Mouse (Mus musculus): ENCODE data around the gene Fbxo40. TPM values are rescaled to one million over a fixed set of nuclear protein-coding genes. Genes with fewer than 3 reads are reported as not detected.

Gene Fbxo40
- polyA plus RNA-seq, 1 experiment from 2014 or later: 0.15 TPM

GRCm38 (mm10) chr16:36943591-36943990 lies 46.7 kb downstream of the Fbxo40 start:
- WGBS: 84% methylated on average over 3 of the region's 3 CpGs
- Histone ChIP-seq H3K9ac (no peak overlapping the region), H3K27ac (no peak overlapping the region), H3K9me3 (no peaks in the 10 kb centered on the region), H3K4me1 (no peaks in the 10 kb centered on the region), H3K27me3 (no peaks in the 10 kb centered on the region), H3K4me3 (no peak overlapping the region), H3K4me2 (replicated peaks) (no peak overlapping the region), H3K36me3 (no peaks in the 10 kb centered on the region)
- ATAC-seq (ENCODE audit: low FRiP score, low read depth): no peak

DNA sequence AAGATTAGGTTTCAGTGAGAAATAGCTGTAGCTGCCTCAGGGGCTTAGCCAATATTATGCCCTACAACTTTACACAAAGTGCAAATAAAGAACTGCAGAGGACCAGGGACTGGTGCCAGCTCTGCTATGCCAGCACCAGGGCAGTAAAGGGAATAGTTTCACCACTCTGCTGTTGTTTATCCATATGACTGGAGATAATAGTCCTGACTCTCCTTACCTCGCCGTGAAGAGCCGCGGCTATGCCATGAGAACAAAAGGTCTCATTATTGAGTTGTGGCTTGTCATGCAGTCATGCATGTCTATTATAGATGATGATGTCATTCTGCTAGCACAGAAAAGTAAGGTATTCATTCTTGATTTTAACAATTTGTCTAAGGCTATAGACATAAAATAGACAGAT lies 48.4 kb downstream of the Fbxo40 start:
- H3K27me3 ChIP-seq: no peaks in the 10 kb centered on the region
- H3K9ac ChIP-seq: no peak overlapping the region
- no peak for ATAC-seq (ENCODE audit: low FRiP score, low read depth)
- no peak overlapping the region for H3K4me2 ChIP-seq (replicated peaks)
- no peaks in the 10 kb centered on the region for H3K36me3 ChIP-seq
- H3K4me3 ChIP-seq: no peak overlapping the region
- 86% methylated on average over 4 of the region's 4 CpGs for WGBS
- no peaks in the 10 kb centered on the region for H3K9me3 ChIP-seq
- no peaks in the 10 kb centered on the region for H3K4me1 ChIP-seq
- H3K27ac ChIP-seq: no peak overlapping the region

DNA sequence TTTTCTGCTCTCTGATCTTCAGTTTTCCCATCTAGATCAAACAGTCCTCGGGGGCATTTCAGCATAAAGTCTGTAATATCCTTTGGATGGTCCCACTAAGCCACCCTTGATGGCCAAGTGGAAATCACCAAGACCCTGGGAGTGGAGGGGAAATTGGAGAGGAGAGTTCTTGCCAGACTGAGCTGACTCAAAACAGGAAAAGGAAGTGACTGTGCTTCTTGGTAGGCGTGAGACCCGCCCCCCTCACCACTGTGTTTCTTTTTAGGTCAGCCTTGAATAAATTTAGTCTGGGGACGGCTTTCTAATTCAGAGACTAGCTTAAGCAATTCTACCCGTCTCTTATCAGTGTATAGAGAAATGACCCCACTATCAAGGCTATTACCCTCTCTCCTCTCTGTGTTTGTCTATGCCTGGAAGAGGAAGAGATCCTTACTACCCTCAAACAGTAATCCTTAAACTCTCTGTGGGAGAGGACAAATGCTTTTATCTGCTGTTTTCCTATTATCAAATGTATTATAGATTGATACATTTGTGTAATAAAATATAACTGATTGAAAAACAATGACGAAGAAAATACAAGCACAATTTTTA lies 49.0 kb downstream of the Fbxo40 start:
- Histone ChIP-seq H3K36me3 (no peaks in the 10 kb centered on the region), H3K27ac (no peak overlapping the region), H3K4me1 (no peaks in the 10 kb centered on the region), H3K4me3 (no peak overlapping the region), H3K9me3 (no peaks in the 10 kb centered on the region), H3K4me2 (replicated peaks) (no peak overlapping the region), H3K9ac (no peak overlapping the region), H3K27me3 (no peaks in the 10 kb centered on the region)
- ATAC-seq (ENCODE audit: low FRiP score, low read depth): no peak
- WGBS: 71% methylated on average over 6 of the region's 6 CpGs

GRCm38 (mm10) chr16:36935814-36936213 lies 54.5 kb downstream of the Fbxo40 start:
- no peak for ATAC-seq (ENCODE audit: low FRiP score, low read depth)
- Histone ChIP-seq H3K27me3 (no peaks in the 10 kb centered on the region), H3K4me1 (peaks cover 9% of the 10 kb centered on the region; the same call in 1 of the 2 replicates), H3K36me3 (peaks cover 25% of the 10 kb centered on the region), H3K9me3 (no peaks in the 10 kb centered on the region), H3K9ac (no peak overlapping the region), H3K27ac (no peak overlapping the region), H3K4me2 (replicated peaks) (no peak overlapping the region), H3K4me3 (no peak overlapping the region)
- WGBS: 76% methylated on average over 3 of the region's 3 CpGs

GRCm38 (mm10) chr16:36934841-36935620 lies 55.2 kb downstream of the Fbxo40 start, which contains the start of gene Hcls1:
Gene Hcls1 (plus strand): TSS chr16:36934983.
- Histone ChIP-seq H3K4me1 (peaks cover 9% of the 10 kb centered on the region; the same call in 1 of the 2 replicates), H3K9ac (no peak within 1 kb of the TSS), H3K27me3 (no peaks in the 10 kb centered on the region), H3K4me3 (no peak within 1 kb of the TSS), H3K9me3 (no peaks in the 10 kb centered on the region), H3K27ac (no peak within 1 kb of the TSS; the same call in 1 of the 2 replicates), H3K36me3 (peaks cover 33% of the 10 kb centered on the region), H3K4me2 (replicated peaks) (no peak within 1 kb of the TSS)
- no peak for ATAC-seq (ENCODE audit: low FRiP score, low read depth)
- whole genome bisulfite sequencing: 77% methylated on average over 7 of the region's 7 CpGs

GRCm38 (mm10) chr16:36934131-36934840 lies 56.0 kb downstream of the Fbxo40 start:
- WGBS: 63% methylated on average over 6 of the region's 6 CpGs
- no peak overlapping the region for H3K9ac ChIP-seq
- no peaks in the 10 kb centered on the region for H3K27me3 ChIP-seq
- no peak overlapping the region for H3K4me3 ChIP-seq
- ATAC-seq (ENCODE audit: low FRiP score, low read depth): peak; percentile 41; the same call in 1 of the 2 replicates
- H3K4me1 ChIP-seq: peaks cover 9% of the 10 kb centered on the region; the same call in 1 of the 2 replicates
- H3K4me2 ChIP-seq (replicated peaks): no peak overlapping the region
- no peak overlapping the region; the same call in 1 of the 2 replicates for H3K27ac ChIP-seq
- peaks cover 40% of the 10 kb centered on the region for H3K36me3 ChIP-seq
- no peaks in the 10 kb centered on the region for H3K9me3 ChIP-seq

GRCm38 (mm10) chr16:36932546-36932945 lies 57.7 kb downstream of the Fbxo40 start:
- H3K36me3 ChIP-seq: peaks cover 58% of the 10 kb centered on the region
- WGBS: 93% methylated on average over 6 of the region's 6 CpGs

GRCm38 (mm10) chr16:36931976-36932375 lies 58.3 kb downstream of the Fbxo40 start:
- no peak overlapping the region for H3K27ac ChIP-seq
- no peak overlapping the region for H3K9ac ChIP-seq
- peak; percentile 60; the same call in 1 of the 2 replicates for ATAC-seq (ENCODE audit: low FRiP score, low read depth)
- H3K4me3 ChIP-seq: no peak overlapping the region
- peaks cover 9% of the 10 kb centered on the region; the same call in 1 of the 2 replicates for H3K4me1 ChIP-seq
- no peak overlapping the region for H3K4me2 ChIP-seq (replicated peaks)
- no peaks in the 10 kb centered on the region for H3K9me3 ChIP-seq
- WGBS: 30% methylated on average over 3 of the region's 3 CpGs
- H3K27me3 ChIP-seq: no peaks in the 10 kb centered on the region
- peaks cover 63% of the 10 kb centered on the region for H3K36me3 ChIP-seq

More at GRCm38 (mm10) chr16:36932546-36932945, 57.7 kb downstream of the Fbxo40 start:
- Histone ChIP-seq H3K4me3 (no peak overlapping the region), H3K4me2 (replicated peaks) (no peak overlapping the region), H3K9ac (no peak overlapping the region), H3K27me3 (no peaks in the 10 kb centered on the region), H3K27ac (no peak overlapping the region), H3K9me3 (no peaks in the 10 kb centered on the region), H3K4me1 (peaks cover 9% of the 10 kb centered on the region; the same call in 1 of the 2 replicates)
- ATAC-seq (ENCODE audit: low FRiP score, low read depth): no peak

DNA sequence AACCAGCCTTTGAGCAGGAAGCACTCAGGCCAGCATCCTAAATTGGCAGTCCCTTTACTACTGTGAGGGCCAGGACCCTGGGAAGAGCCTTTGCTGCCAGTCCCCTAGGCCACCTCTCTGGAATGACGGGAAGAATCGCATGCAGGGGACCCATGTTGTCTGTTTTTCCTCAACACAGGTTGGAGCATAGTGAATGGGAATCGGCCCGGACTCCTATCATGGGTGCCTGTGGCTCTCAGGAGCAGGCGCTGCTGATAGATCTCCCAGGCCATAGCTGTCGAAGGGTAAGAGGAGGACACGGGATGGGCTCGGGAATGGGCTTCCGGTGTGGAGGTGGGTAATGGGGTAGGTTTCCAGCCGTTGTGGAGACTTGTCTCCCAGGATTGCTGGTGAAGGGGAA lies 58.9 kb downstream of the Fbxo40 start:
- Histone ChIP-seq H3K4me3 (no peak overlapping the region), H3K9me3 (no peaks in the 10 kb centered on the region)
- 84% methylated on average over 10 of the region's 10 CpGs for WGBS

DNA sequence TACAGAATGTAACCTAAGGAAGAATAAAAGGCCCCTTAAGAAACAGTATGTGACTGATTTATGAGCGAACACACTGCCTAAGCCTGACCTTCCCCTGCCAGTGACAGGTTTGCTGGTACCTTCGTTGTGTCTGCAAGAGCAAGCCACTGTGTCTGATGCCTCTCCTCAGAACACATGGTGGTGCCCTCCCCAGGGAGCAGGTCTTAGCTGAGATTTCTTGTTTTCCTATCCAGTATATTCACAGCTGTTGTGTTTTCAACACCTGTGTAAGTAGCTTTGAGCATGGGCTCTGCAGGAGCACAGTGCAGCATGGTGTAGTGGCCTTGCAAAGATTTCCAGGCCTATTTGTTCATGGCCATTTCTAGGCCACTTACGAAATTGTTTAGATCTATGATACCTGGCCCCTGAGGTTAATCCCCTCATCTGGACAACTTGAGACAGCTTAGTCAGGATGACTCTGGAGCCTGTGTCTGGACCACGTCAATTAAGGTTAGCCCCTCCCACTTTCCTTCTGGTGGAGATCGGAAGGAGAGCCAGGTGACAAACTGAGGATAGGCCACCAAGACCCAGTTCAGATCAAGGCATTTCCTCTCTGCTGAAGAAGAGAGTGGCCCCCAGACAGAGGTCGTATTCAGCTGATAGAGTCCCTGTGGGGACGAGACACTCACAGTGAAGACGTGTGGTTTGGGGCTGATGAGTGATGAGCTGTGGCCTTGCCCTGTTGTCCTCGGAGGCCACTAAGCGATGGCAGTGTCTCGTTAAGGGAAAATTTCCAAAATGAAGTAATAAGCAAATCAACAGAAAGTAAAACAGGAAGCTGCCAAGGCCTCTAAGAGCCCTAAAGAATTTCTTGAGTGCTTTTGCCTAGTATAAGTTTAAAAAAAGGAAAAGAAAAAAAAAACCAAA lies 59.8 kb downstream of the Fbxo40 start:
- Histone ChIP-seq H3K9ac (no peak overlapping the region), H3K4me1 (peaks cover 9% of the 10 kb centered on the region; the same call in 1 of the 2 replicates), H3K36me3 (peaks cover 78% of the 10 kb centered on the region), H3K9me3 (no peaks in the 10 kb centered on the region), H3K27ac (no peak overlapping the region), H3K4me2 (replicated peaks) (no peak overlapping the region), H3K4me3 (no peak overlapping the region), H3K27me3 (no peaks in the 10 kb centered on the region)
- ATAC-seq (ENCODE audit: low FRiP score, low read depth): no peak
- WGBS: 55% methylated on average over 11 of the region's 11 CpGs

More for the DNA sequence above, 58.9 kb downstream of the Fbxo40 start:
- H3K4me1 ChIP-seq: peaks cover 9% of the 10 kb centered on the region; the same call in 1 of the 2 replicates
- no peaks in the 10 kb centered on the region for H3K27me3 ChIP-seq
- H3K9ac ChIP-seq: no peak overlapping the region
- no peak overlapping the region for H3K27ac ChIP-seq
- H3K4me2 ChIP-seq (replicated peaks): no peak overlapping the region
- no peak for ATAC-seq (ENCODE audit: low FRiP score, low read depth)
- peaks cover 69% of the 10 kb centered on the region for H3K36me3 ChIP-seq

- no peak overlapping the region for H3K4me2 ChIP-seq (replicated peaks)
- H3K36me3 ChIP-seq: peaks cover 91% of the 10 kb centered on the region
- H3K4me3 ChIP-seq: no peak overlapping the region
- no peak overlapping the region for H3K9ac ChIP-seq
- peaks cover 9% of the 10 kb centered on the region; the same call in 1 of the 2 replicates for H3K4me1 ChIP-seq
- no peak for ATAC-seq (ENCODE audit: low FRiP score, low read depth)
- WGBS: 92% methylated on average over 7 of the region's 7 CpGs
- H3K27me3 ChIP-seq: no peaks in the 10 kb centered on the region
- no peaks in the 10 kb centered on the region for H3K9me3 ChIP-seq
- H3K27ac ChIP-seq: no peak overlapping the region
Measured at GRCm38 (mm10) chr16:36929216-36929615, 61.1 kb downstream of the Fbxo40 start.
